Mouse (Mus musculus): ENCODE data around the gene Zfyve27. TPM values are rescaled to one million over a fixed set of nuclear protein-coding genes. Genes with fewer than 3 reads are reported as not detected.

Zfyve27 gene
- polyA plus RNA-seq, 1 experiment from 2014 or later = 59.5 TPM

DNA sequence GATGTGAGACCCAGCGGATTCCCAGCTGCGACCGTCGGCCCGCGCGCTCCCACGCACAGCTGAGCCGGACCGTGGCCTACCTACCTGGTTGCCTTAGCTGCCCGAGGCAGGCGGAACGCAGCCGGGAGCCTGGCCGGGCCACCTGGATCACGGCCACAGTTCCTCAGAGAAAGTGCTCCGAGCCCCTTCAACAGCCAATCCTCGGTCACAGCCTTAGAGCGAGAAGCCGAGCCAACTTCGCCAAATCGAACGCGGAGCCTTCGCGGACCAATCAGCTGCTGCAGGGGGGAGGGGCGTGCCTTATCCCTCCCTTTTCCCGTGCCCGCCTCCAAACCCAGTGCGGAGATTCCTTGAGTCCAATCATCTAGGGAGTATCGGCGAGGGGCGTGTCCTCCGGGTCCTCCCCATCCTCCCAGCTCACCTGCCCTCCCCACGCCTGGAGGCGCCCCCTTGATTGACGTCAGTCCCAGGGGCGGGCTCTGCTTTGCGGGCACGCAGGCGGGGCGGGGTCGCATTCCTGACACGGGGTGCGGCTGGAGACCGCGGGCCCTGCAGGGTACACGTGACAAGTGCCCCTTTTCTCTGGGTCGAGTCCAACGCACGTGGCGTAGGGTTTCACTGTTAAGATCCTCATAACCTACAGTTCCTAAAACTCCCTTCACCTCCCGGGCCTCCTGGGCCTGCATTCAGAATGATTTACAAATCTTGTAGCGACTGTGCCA is 34.8 kb upstream of the Zfyve27 start, which contains the start of gene Avpi1:
Gene Avpi1 (minus strand): TSS at position 273 of the 722 bp plus-strand sequence.
- DNase-seq (ENCODE audit: low read depth, low spot score) = peak; percentile 74
- no peaks in the 10 kb centered on the region for H3K27me3 ChIP-seq
- ChIA-PET CTCF (interaction anchor here (1.3 to 6.8 kb wide), 7 partner anchors 14 to 93 kb away, joined by 3 to 49 read pairs (median 6); partner anchors contain the start of gene Ankrd2), POLR2A (interaction anchor here (0.9 to 1.3 kb wide), 4 partner anchors 16 to 136 kb away, joined by 3 to 4 read pairs (median 3); partner anchors contain the start of gene Pi4k2a)
- no peak for TF ChIP-seq CTCF (IDR thresholded peaks at IDR 0.05)
- ATAC-seq = peak; percentile 94
- in situ Hi-C loops (cut with MboI; ENCODE audit: low pct_unique_long_range_greater_than_20kb) = no loop called here

DNA sequence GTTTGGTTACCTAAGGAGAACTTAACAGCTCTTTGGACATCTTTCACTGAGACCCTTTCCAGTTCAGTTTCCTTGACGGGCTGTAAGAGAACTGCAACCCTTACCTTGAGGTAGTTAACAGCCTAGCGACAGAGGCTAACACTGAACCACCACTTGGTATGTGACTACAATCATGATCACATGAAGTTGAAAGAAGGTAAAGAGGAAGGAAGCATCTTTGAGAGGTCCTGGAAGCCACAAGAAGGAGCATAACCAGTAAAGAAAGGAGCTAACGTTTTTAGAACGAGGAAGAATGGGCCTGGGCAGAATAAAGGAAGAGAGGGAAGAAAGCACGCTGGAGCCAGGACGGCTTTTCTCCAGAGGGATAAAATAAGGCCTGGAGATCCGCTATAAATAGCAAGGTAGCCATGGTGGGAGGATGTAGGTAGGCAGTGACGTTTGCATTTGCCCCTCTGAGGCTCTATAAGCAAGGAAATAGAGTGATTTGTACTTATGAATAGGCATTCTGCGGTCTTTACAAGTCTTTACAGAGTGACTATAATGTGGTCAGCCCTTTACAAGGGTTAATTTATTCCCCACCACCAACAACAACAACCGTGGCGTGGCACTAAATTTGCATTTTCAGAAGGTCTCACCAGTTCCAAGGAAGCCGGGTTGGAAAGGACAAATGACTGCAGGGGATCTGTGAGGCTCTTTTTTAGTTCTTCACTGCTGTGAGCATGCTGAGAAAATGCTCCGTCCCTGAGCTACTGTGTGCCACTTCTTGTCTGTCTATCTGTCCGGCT is 34.0 kb upstream of the Zfyve27 start:
- ChIA-PET CTCF (interaction anchor here (1.7 to 6.8 kb wide), 5 partner anchors 13 to 94 kb away, joined by 3 to 49 read pairs (median 6); partner anchors contain the start of gene Ankrd2), POLR2A (interaction anchor here (0.9 to 1.0 kb wide), 2 partner anchors 15 to 137 kb away, joined by 3 read pairs; no protein-coding TSS in a partner anchor)
- DNase-seq (ENCODE audit: low read depth, low spot score) (no peak), ATAC-seq (no peak)
- H3K27me3 ChIP-seq = no peaks in the 10 kb centered on the region
- in situ Hi-C loops (cut with MboI; ENCODE audit: low pct_unique_long_range_greater_than_20kb) = no loop called here
- no peak for TF ChIP-seq CTCF (IDR thresholded peaks at IDR 0.05)

DNA sequence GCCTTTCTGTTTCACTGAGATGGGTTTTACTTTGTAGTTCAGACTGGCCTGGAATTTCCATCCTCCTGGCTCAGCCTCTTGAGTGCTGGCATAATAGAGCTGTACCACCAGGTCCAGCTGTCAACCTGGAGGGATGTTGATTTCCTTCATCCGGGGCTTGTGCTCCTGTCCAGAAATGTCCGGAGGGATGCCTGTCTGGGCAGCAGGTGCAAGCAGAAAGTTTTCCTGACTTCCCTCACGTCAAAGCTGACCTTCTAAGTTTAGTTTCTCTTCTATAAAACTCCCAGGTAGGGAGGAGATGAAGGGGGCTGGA is 33.5 kb upstream of the Zfyve27 start:
- ATAC-seq = no peak
- TF ChIP-seq CTCF (IDR thresholded peaks at IDR 0.05) = no peak
- CTCF ChIA-PET = interaction anchor here (1.5 to 6.8 kb wide), 4 partner anchors 13 to 95 kb away, joined by 3 to 49 read pairs (median 6); partner anchors contain the start of gene Ankrd2
- H3K27me3 ChIP-seq = no peaks in the 10 kb centered on the region
- no peak for DNase-seq (ENCODE audit: low read depth, low spot score)
- POLR2A ChIA-PET = no interaction called here
- in situ Hi-C loops (cut with MboI; ENCODE audit: low pct_unique_long_range_greater_than_20kb) = no loop called here

DNA sequence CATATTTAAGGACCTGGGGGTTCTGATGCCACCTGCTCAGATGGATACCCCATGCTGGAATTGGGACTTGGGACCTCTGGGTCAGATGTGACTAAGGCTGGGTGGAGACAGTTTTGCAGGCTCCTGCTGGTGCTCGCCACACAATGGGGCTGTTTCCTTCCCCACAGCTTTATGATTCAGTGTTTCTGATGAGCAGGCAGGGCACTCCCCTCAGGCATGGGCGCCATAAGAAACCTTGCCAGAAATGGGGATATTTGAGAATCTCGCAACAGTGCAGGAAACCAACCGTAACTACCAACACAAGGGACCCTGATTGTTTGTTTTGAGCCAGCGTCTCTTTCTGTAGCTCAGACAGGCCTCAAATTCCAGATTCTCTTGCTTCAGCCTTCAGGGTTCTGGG is 32.6 kb upstream of the Zfyve27 start:
- H3K27me3 ChIP-seq = no peaks in the 10 kb centered on the region
- CTCF ChIA-PET = interaction anchor here (1.0 to 6.8 kb wide), 4 partner anchors 12 to 96 kb away, joined by 3 to 49 read pairs (median 4); partner anchors contain the start of gene Ankrd2
- in situ Hi-C loops (cut with MboI; ENCODE audit: low pct_unique_long_range_greater_than_20kb) = no loop called here
- ATAC-seq = no peak
- POLR2A ChIA-PET = no interaction called here
- peak; percentile 48 for DNase-seq (ENCODE audit: low read depth, low spot score)
- TF ChIP-seq CTCF (IDR thresholded peaks at IDR 0.05) = no peak

DNA sequence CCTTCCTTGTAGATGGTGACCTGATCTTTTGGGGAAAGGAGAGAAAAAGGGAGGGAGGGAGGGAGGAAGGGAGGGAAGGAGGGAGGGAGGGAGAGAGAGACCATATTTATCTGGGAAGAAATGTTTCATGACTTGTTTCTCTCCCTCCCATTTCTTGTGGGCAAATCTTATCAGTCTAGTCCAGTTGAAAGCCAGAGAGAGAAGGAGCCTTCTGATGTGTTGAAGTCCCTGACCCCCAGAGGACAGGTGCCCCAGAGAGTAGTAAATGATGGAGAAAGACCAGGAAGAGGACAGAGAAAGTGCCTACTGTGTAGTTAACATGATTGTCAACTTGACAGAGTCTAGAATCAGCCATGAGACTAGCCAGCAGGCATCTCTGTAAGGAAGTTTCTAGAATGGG is 28.7 kb upstream of the Zfyve27 start:
- ChIA-PET CTCF (interaction anchor here (2.0 kb wide), 1 partner anchor 9 kb away, joined by 6 read pairs; no protein-coding TSS in a partner anchor), POLR2A (no interaction called here)
- H3K27me3 ChIP-seq = no peaks in the 10 kb centered on the region
- in situ Hi-C loops (cut with MboI; ENCODE audit: low pct_unique_long_range_greater_than_20kb) = no loop called here
- DNase-seq (ENCODE audit: low read depth, low spot score) (no peak), ATAC-seq (no peak)
- no peak for TF ChIP-seq CTCF (IDR thresholded peaks at IDR 0.05)

DNA sequence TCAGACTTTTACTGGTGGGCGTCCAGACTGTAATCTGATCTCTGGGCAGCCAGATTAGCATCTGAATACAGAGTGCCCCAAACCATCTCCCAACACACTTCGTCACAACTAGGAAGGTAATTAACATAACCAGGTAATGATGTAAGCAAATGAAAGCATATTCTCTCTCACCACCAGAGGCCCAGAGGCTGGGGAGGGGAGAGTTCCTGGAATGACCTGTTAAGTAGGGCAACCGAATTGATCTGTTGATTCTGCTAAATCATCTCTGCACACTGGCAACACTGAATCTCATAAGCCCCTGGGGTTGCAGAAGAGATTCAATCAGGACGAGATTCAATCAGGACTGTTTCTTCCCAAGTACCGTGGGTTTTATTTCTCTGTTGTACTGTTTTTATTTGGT is 27.6 kb upstream of the Zfyve27 start:
- no peaks in the 10 kb centered on the region for H3K27me3 ChIP-seq
- no peak for TF ChIP-seq CTCF (IDR thresholded peaks at IDR 0.05)
- ATAC-seq (no peak), DNase-seq (ENCODE audit: low read depth, low spot score) (no peak)
- ChIA-PET CTCF (interaction anchor here (1.1 kb wide), 1 partner anchor 16 kb away, joined by 6 read pairs; no protein-coding TSS in a partner anchor), POLR2A (no interaction called here)
- in situ Hi-C loops (cut with MboI; ENCODE audit: low pct_unique_long_range_greater_than_20kb) = no loop called here

DNA sequence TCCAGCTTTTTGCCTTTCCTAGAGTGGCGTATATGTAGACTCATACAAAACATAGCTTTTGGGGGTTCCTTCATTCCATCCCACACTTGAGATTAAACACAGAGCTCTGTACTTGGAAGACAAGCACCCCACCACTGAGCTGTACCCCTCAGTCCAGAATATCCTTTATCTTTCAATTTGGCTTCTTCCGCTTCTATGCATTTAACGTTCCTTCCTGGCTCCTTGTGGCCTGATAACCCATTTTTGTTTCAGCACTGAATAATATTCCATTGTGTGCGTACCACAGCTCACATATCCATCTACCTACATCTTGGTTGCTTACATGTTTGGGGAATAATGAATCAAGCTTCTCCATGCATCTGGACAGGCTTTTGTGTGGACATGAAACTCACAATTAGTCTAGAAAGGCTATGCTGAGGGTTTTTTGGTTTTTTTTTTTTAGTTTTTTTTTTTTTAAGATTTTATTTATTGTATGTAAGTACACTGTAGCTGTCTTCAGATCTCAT is 26.5 kb upstream of the Zfyve27 start:
- ChIA-PET POLR2A (interaction anchor here (0.6 kb wide), 1 partner anchor 102 kb away, joined by 3 read pairs; the partner anchor contains the start of gene Ankrd2), CTCF (interaction anchor here (1.1 to 1.2 kb wide), 2 partner anchors 8 to 15 kb away, joined by 3 to 6 read pairs; no protein-coding TSS in a partner anchor)
- in situ Hi-C loops (cut with MboI; ENCODE audit: low pct_unique_long_range_greater_than_20kb) = no loop called here
- H3K27me3 ChIP-seq = no peaks in the 10 kb centered on the region
- TF ChIP-seq CTCF (IDR thresholded peaks at IDR 0.05) = no peak
- DNase-seq (ENCODE audit: low read depth, low spot score) (no peak), ATAC-seq (no peak)

DNA sequence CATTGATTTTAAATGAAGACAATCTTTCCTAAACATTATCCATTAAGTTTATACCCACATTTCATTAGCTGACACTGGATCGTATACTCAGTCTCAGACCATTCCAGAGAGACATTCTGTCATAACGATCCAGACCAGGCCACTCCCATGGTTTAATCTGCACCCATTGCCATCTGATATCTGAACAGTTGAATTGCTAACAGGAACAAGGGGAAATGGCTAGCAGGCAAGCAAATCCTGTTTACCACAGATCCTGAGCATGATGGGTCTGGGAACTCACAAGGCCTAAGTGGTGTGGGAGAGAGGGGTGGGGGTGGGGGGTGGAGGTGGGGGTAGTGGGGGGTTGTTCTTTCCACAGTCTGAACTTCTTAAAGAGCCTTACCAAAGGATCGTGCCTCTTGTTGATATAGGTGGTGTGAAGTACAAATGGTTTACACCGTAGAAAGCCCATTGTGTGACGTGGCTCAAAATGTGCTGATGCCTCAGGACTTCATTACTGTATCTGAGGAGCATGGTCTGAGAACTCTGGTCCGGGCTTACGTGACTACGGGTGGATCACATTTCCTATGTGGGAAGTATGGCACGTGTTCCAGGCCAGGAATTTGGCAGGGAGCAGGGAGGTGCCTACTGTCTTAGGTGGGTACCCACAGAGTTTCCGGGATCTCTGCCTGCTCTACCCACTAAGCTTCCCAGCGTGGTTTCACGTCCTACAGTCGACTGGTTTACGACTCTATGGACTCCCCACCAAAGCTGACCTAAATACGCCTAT is 25.1 kb upstream of the Zfyve27 start:
- POLR2A ChIA-PET = no interaction called here
- no peaks in the 10 kb centered on the region for H3K27me3 ChIP-seq
- in situ Hi-C loops (cut with MboI; ENCODE audit: low pct_unique_long_range_greater_than_20kb) = no loop called here
- ATAC-seq = no peak
- DNase-seq (ENCODE audit: low read depth, low spot score) = no peak
- no peak for TF ChIP-seq CTCF (IDR thresholded peaks at IDR 0.05)
- CTCF ChIA-PET = interaction anchor here (1.5 kb wide), 2 partner anchors 9 to 27 kb away, joined by 3 read pairs; no protein-coding TSS in a partner anchor

DNA sequence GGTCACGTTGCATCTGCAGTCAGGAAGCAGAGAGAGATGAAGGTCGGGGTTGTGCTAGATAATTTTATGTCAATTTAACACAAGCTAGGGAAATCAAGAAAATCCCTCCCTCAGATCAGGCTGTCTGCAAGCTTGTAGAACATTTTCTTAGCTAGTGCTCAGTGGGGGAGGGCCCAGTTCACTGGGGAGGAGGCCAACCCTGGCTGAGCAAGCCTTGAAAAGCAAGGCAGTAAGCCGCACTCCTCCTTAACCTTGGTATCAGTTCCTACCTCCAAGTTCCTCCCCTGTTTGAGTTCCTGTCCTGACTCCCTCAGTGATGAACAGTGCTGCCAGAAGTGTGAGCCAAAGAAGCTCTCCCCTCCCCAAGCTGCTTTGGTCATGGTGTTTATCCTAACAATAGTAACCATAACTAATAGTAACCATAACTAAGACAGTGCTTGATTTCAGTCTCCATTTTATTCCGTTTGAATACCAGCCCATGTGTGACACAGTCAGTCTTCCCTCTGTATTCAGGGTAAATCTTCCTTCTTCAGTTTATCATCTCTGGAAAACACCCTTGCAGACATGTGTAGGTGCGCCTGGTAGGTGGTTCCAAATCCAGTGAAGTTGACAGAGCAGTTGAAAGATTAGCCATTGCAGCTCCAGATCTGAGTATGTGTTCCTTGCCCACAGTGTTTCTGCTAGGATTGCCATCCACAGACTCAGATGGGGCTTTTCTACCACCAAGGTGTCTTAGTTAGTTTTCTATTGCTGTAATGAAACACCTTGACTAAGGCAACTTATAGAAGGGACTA is 23.8 kb upstream of the Zfyve27 start:
- ATAC-seq (no peak), DNase-seq (ENCODE audit: low read depth, low spot score) (no peak)
- no peaks in the 10 kb centered on the region for H3K27me3 ChIP-seq
- no peak for TF ChIP-seq CTCF (IDR thresholded peaks at IDR 0.05)
- in situ Hi-C loops (cut with MboI; ENCODE audit: low pct_unique_long_range_greater_than_20kb) = no loop called here
- ChIA-PET CTCF (interaction anchor here (1.5 to 8.1 kb wide), 3 partner anchors 8 to 26 kb away, joined by 3 to 49 read pairs (median 3); partner anchors contain the start of gene Avpi1), POLR2A (interaction anchor here (1.0 kb wide), 1 partner anchor 10 kb away, joined by 3 read pairs; no protein-coding TSS in a partner anchor)

Measured in Patski (cell line).